Mouse (Mus musculus): ENCODE results near the gene Sds.

- TF ChIP-seq CTCF (conservative IDR thresholded peaks at IDR 0.05; ENCODE audit: insufficient read depth, insufficient read length, low read depth, low read length), result no peak
- no peak for TF ChIP-seq POLR2A (IDR thresholded peaks at IDR 0.05; ENCODE audit: low read depth, low read length)
These were observed 19.4 kb downstream of the Sds start for GRCm38 (mm10) chr5:120495703-120496226.
